Mouse (Mus musculus) adrenal gland, adult 18-20 months (tissue): ENCODE data around the gene Prelid1. TPM values are rescaled to one million over a fixed set of nuclear protein-coding genes. Genes with fewer than 3 reads are reported as not detected.

Experiments
- total RNA-seq, 2 experiments: library from RNA; stranded (reverse); gene quantifications; 1 replicate in 1 of 2; 2 replicates in 1 of 2; pipeline ENCODE4 v1.2.3; 2021

Gene Prelid1
- total RNA-seq, 2 experiments from 2014 or later = 132 to 143 TPM

Other genes starting within 250 kb of the Prelid1 start
- gene Uimc1, start 220.2 kb upstream of the Prelid1 start, total RNA-seq = 10 to 100 TPM; 24.8 to 26.0 TPM
- gene Zfp346, start 215.2 kb upstream of the Prelid1 start, total RNA-seq = 10 to 100 TPM; 44.3 to 54.4 TPM
- not detected for gene Gm17617, start 187.0 kb upstream of the Prelid1 start, total RNA-seq
- 10 to 100 TPM; 28.4 to 38.7 TPM for gene Fgfr4, start 167.9 kb upstream of the Prelid1 start, total RNA-seq
- gene Nsd1, start 110.7 kb upstream of the Prelid1 start, total RNA-seq = 10 to 100 TPM; 76.4 to 82.4 TPM
- gene Rab24, start 1.4 kb downstream of the Prelid1 start, total RNA-seq = 10 to 100 TPM; 52.3 to 52.7 TPM
- gene Mxd3, start 9.3 kb downstream of the Prelid1 start, total RNA-seq = under 1 TPM; 0.46 to 0.58 TPM
- gene Lman2, start 42.3 kb downstream of the Prelid1 start, total RNA-seq = 100 to 1,000 TPM; 113 to 121 TPM
- gene Rgs14, start 49.2 kb downstream of the Prelid1 start, total RNA-seq = under 1 TPM; 0.76 to 0.96 TPM
- 1 to 10 TPM in 1 of 2 experiments, not detected in 1; 2.9 TPM for gene Slc34a1, start 77.7 kb downstream of the Prelid1 start, total RNA-seq
- not detected for gene Pfn3, start 94.7 kb downstream of the Prelid1 start, total RNA-seq
- gene F12, start 106.3 kb downstream of the Prelid1 start, total RNA-seq = not detected
- 10 to 100 TPM; 27.1 to 33.1 TPM for gene Grk6, start 124.6 kb downstream of the Prelid1 start, total RNA-seq
- gene Prr7, start 143.8 kb downstream of the Prelid1 start, total RNA-seq = 1 to 10 TPM; 1.9 to 2.2 TPM
- 10 to 100 TPM; 11.1 to 16.2 TPM for gene Dbn1, start 167.6 kb downstream of the Prelid1 start, total RNA-seq
- gene Pdlim7, start 193.2 kb downstream of the Prelid1 start, total RNA-seq = 10 to 100 TPM; 11.6 to 26.8 TPM
- 1 to 10 TPM; 5.1 to 5.3 TPM for gene Dok3, start 208.8 kb downstream of the Prelid1 start, total RNA-seq
- gene Ddx41, start 216.2 kb downstream of the Prelid1 start, total RNA-seq = 10 to 100 TPM; 40.6 to 47.1 TPM